Mouse (Mus musculus) heart, adult 8-10 months (tissue): ENCODE data around the gene Olfr922. TPM values are rescaled to one million over a fixed set of nuclear protein-coding genes. Genes with fewer than 3 reads are reported as not detected.

Experiments used
- DNase-seq: peaks from one replicate; pipeline ENCODE4 v3.0.0; 2022; ENCODE audit warnings: low spot score
- total RNA-seq, 4 experiments: library from RNA; stranded (reverse); gene quantifications; 2 replicates each; pipeline ENCODE4 v1.2.4; 2022

Gene Olfr922
- total RNA-seq: not detected

DNA sequence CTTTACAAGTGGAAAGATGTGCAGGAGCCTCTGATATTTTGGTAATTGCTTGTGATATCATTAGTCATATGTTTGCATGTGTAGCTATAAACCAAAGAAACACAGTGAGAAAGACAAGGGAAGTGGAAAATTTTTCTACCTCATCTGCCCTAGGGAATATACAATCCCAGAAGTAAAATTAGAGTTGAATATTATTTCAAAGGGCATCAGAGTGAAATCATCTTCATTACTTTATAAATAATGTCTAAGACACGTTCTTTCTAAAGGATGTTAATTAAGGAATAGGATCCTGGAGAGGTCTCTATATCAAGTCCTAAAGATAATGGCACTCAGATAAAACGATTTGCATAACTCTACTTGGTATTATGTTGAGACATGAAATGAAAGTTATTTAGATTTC is at the start of gene Olfr922:
Olfr922 (plus strand) TSS at position 301 of the 400 bp plus-strand sequence.
- DNase-seq: no peak

DNA sequence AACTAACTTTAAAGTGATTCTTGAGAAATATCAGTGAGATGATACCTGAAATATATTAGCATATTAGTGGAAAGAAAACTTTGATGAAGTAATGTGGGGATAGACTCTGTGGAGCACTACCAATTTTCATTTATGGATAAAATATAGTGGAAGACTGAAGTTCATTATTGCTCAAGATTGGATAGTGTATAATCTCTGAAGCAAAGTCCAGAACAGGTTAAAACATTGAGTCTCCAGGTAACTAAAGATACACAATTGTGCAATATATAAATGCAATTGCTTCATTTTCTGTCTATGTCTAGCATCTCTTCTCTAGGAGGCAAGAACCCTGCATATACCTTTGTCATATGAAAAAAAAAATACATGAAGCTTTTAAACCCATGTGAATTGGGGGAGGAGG is 41.6 kb upstream of the Olfr922 start, which contains the start of gene Olfr921:
Olfr921 (plus strand) TSS at position 301 of the 400 bp plus-strand sequence.
- DNase-seq: no peak

DNA sequence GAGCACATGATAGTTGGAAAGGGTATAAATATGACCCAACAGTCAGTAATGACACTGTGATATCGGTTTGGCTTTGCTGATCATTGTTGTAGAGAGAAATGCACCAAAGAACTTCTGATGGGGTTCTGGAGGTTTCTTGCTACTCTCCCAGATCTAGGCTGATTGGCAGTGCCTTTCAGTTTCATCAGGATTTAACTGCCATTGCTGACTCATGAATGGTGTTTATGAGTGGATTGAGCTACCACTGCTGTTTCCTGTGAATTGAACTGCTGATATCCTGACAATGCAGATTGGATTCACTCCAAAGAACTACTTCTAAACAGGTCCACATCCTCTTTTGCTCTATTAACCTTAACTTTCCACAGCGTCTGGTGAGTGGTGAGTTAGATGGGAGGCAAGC is 21.7 kb upstream of the Olfr922 start:
- no peak for DNase-seq

GRCm38 (mm10) chr9:38805696-38806095 is 8.7 kb upstream of the Olfr922 start:
- no peak for DNase-seq

DNA sequence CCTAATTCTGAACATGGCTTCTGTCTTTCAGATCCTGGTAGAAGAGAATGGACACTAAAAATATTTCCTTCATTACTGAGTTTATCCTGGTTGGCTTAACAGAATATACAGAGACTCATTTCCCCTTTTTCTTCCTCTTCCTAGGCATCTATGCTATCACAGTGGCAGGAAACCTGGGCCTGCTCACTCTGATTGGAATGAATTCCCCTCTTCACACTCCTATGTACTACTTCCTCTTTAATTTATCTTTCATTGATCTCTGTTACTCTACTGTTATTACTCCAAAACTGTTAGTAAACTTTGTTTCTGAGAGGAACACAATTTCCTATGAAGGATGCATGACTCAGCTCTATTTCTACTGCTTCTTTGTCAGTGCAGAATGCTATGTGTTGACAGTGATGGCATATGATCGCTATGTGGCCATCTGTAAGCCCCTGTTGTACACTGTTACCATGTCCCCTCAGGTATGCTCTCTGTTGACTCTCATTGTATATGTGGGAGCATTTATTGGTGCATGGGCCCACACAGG is 1.1 kb downstream of the Olfr922 start:
- no peak for DNase-seq

- DNase-seq: no peak
Measured at GRCm38 (mm10) chr9:38826245-38826644, 11.8 kb downstream of the Olfr922 start, which contains the start of gene Olfr923. Olfr923 (plus strand) TSS chr9:38826545.

- DNase-seq: no peak
Measured at GRCm38 (mm10) chr9:38833027-38833426, 18.6 kb downstream of the Olfr922 start.

DNA sequence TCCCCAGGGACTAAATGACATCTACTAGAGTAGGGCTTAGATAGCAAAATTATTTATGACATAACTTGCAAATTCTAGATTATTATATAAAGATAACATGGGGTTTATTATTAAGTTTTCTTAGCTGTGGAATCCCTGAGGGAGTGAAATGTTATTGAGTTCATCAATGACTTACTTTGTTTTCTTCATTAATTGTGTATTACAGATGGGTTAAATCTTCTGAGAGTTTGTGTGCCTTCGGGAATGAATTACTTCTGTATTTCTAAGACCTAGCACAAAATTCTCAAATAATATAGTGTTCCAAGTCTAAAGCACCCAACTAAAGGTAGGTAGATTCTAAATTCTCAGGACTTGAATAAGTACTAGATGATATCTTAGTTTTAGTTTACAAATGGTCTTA is 29.7 kb downstream of the Olfr922 start, which contains the start of gene Olfr924:
Olfr924 (plus strand) TSS at position 301 of the 400 bp plus-strand sequence.
- DNase-seq: no peak

DNA sequence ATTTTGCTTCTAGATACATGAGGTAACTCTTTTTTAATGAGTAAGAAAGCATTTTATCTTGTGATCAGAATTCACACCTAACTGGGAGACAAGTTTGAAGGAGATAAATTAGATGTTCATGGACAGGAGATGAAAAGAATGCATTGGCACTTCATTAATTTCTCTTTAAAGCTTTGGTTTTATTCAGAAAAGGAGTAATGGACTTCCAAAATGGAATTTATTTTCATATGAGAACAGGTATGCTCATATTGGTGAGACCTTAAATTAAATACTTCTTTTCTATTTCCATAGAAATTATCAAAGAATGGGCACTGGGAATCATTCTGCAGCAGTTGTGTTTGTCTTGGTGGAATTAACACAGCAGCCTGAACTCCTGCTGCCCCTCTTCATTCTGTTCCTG is 40.3 kb downstream of the Olfr922 start, which contains the start of gene Olfr26:
Olfr26 (plus strand) TSS at position 301 of the 400 bp plus-strand sequence.
- DNase-seq: no peak

Other genes starting within 250 kb of the Olfr922 start
- gene Olfr912, start 234.4 kb upstream of the Olfr922 start, total RNA-seq: not detected
- not detected for gene Olfr913, start 221.9 kb upstream of the Olfr922 start, total RNA-seq
- not detected for gene Olfr914, start 209.5 kb upstream of the Olfr922 start, total RNA-seq
- not detected for gene Olfr916, start 154.7 kb upstream of the Olfr922 start, total RNA-seq
- not detected for gene Olfr917, start 148.8 kb upstream of the Olfr922 start, total RNA-seq
- gene Olfr918, start 140.0 kb upstream of the Olfr922 start, total RNA-seq: not detected
- gene Olfr919, start 110.9 kb upstream of the Olfr922 start, total RNA-seq: not detected
- gene Vwa5a, start 96.3 kb upstream of the Olfr922 start, total RNA-seq: 10 to 100 TPM; 18.4 to 25.0 (median 22.9) TPM
- gene Olfr920, start 62.3 kb upstream of the Olfr922 start, total RNA-seq: under 1 TPM in 3 of 4 experiments, not detected in 1; 0.09 to 0.16 (median 0.13) TPM
- gene Olfr921, start 41.5 kb upstream of the Olfr922 start, total RNA-seq: not detected
- not detected for gene Olfr923, start 11.9 kb downstream of the Olfr922 start, total RNA-seq
- not detected for gene Olfr924, start 29.8 kb downstream of the Olfr922 start, total RNA-seq
- gene Olfr26, start 40.4 kb downstream of the Olfr922 start, total RNA-seq: not detected
- gene Olfr926, start 62.5 kb downstream of the Olfr922 start, total RNA-seq: not detected
- not detected for gene Olfr930, start 115.2 kb downstream of the Olfr922 start, total RNA-seq
- not detected for gene Olfr933, start 157.7 kb downstream of the Olfr922 start, total RNA-seq
- gene Olfr934, start 173.7 kb downstream of the Olfr922 start, total RNA-seq: not detected
- gene Olfr935, start 185.1 kb downstream of the Olfr922 start, total RNA-seq: not detected
- not detected for gene Olfr146, start 208.8 kb downstream of the Olfr922 start, total RNA-seq